Mouse (Mus musculus) hindbrain, embryonic 13.5 days (tissue): ENCODE data around the gene Acsbg1. TPM values are rescaled to one million over a fixed set of nuclear protein-coding genes. Genes with fewer than 3 reads are reported as not detected.
A peak's percentile ranks its signal among the peaks of the same experiment; 100 is the strongest.
"Not testable (repeated sequence)": the region's sequence is repeated elsewhere in the genome, so short reads cannot be mapped to it uniquely, and the experiment has no call there.

Experiments
- ATAC-seq: fragments of 200-750 bp; cut with Nextera tagmentation; 2 replicates; pipeline ENCODE4 v1.8.0; 2017; ENCODE audit warnings: moderate TSS enrichment; ENCODE audit not compliant: low FRiP score
- H3K27ac ChIP-seq: fragments of 300-500 bp; sonication (generic); 2 replicates; pipeline ENCODE4 v1.5.1; 2015; ENCODE audit warnings: inconsistent platforms, mild to moderate bottlenecking, moderate library complexity
- H3K27me3 ChIP-seq: fragments of 300-500 bp; sonication (generic); 2 replicates; pipeline ENCODE4 v1.6.1; 2015; ENCODE audit warnings: mild to moderate bottlenecking, inconsistent platforms
- H3K36me3 ChIP-seq: fragments of 300-500 bp; sonication (generic); 2 replicates; pipeline ENCODE4 v1.6.1; 2015; ENCODE audit warnings: mild to moderate bottlenecking, inconsistent platforms
- H3K4me1 ChIP-seq: fragments of 300-500 bp; sonication (generic); replicated peaks from 2 replicates; pipeline ENCODE4 v1.6.1; 2015; ENCODE audit warnings: inconsistent platforms
- H3K4me2 ChIP-seq: fragments of 300-500 bp; sonication (generic); 2 replicates; pipeline ENCODE4 v1.6.1; 2015; ENCODE audit warnings: inconsistent platforms, mild to moderate bottlenecking, moderate library complexity
- H3K4me3 ChIP-seq: fragments of 300-500 bp; sonication (generic); 2 replicates; pipeline ENCODE4 v1.5.1; 2015; ENCODE audit warnings: mild to moderate bottlenecking, inconsistent platforms
- H3K9ac ChIP-seq: fragments of 300-500 bp; sonication (generic); 2 replicates; pipeline ENCODE4 v1.6.1; 2015; ENCODE audit warnings: mild to moderate bottlenecking, inconsistent platforms
- H3K9me3 ChIP-seq: fragments of 300-500 bp; sonication (generic); 2 replicates; pipeline ENCODE4 v1.6.1; 2016; ENCODE audit warnings: inconsistent platforms
- WGBS: fragments of 180-500 bp; shearing (Covaris S2); methylation state at CpG from one replicate; pipeline ENCODE4 v1.1.7; 2015; 5-methylcytosine and 5-hydroxymethylcytosine counted together
- polyA plus RNA-seq: library from polyadenylated mRNA; unstranded; fragments of >200 nt; fragmentation: Nextera tagmentation; extraction: Ambion mirVana; gene quantifications from 2 replicates; pipeline ENCODE4 v1.2.1, GENCODE M21; 2015

Acsbg1 gene
- polyA plus RNA-seq, 1 experiment from 2014 or later, result 15.6 TPM

- peak overlapping the region; percentile 56 for H3K9ac ChIP-seq
- ATAC-seq, result not testable (repeated sequence)
- WGBS, result 5% methylated on average over 31 of the region's 31 CpGs
Measured at GRCm38 (mm10) chr9:54691241-54691805, 29.7 kb upstream of the Acsbg1 start.

GRCm38 (mm10) chr9:54690697-54691096 lies 29.0 kb upstream of the Acsbg1 start:
- not testable (repeated sequence) for H3K27ac ChIP-seq, H3K4me1 ChIP-seq, H3K9ac ChIP-seq, H3K4me3 ChIP-seq, H3K36me3 ChIP-seq, ATAC-seq, H3K4me2 ChIP-seq, H3K9me3 ChIP-seq
- H3K27me3 ChIP-seq, result peaks cover 19% of the 10 kb centered on the region
- WGBS, result 61% methylated on average over 2 of the region's 2 CpGs

More at GRCm38 (mm10) chr9:54691241-54691805, 29.7 kb upstream of the Acsbg1 start:
- peak overlapping the region; percentile 31 for H3K4me3 ChIP-seq
- peak overlapping the region; percentile 57 for H3K4me2 ChIP-seq
- H3K36me3 ChIP-seq, H3K4me1 ChIP-seq, H3K9me3 ChIP-seq, H3K27ac ChIP-seq: not testable (repeated sequence)
- peaks cover 23% of the 10 kb centered on the region for H3K27me3 ChIP-seq

- Histone ChIP-seq H3K27me3 (peaks cover 9% of the 10 kb centered on the region), H3K4me3 (no peak overlapping the region), H3K9me3 (no peaks in the 10 kb centered on the region), H3K9ac (no peak overlapping the region), H3K4me2 (no peak overlapping the region), H3K36me3 (no peaks in the 10 kb centered on the region), H3K4me1 (peaks cover 10% of the 10 kb centered on the region; the same call in 1 of the 2 replicates), H3K27ac (no peak overlapping the region)
- 71% methylated on average over 8 of the region's 8 CpGs for WGBS
- ATAC-seq, result no peak
Measured at GRCm38 (mm10) chr9:54689446-54689845, 27.8 kb upstream of the Acsbg1 start.

- no peaks in the 10 kb centered on the region for H3K36me3 ChIP-seq
- H3K27me3 ChIP-seq, result peaks cover under 1% of the 10 kb centered on the region
- H3K9ac ChIP-seq, result no peak overlapping the region
- H3K4me3 ChIP-seq, result no peak overlapping the region
- ATAC-seq, result no peak
- H3K4me1 ChIP-seq, result peaks cover 10% of the 10 kb centered on the region; the same call in 1 of the 2 replicates
- 63% methylated on average over 14 of the region's 14 CpGs for WGBS
- no peak overlapping the region for H3K4me2 ChIP-seq
- no peak overlapping the region for H3K27ac ChIP-seq
- no peaks in the 10 kb centered on the region for H3K9me3 ChIP-seq
Measured at GRCm38 (mm10) chr9:54687246-54688236, 25.9 kb upstream of the Acsbg1 start.

- H3K27me3 ChIP-seq, result no peaks in the 10 kb centered on the region
- H3K27ac ChIP-seq, result no peak overlapping the region
- H3K4me2 ChIP-seq, result no peak overlapping the region
- no peaks in the 10 kb centered on the region for H3K36me3 ChIP-seq
- no peak overlapping the region for H3K4me3 ChIP-seq
- ATAC-seq, result no peak
- H3K9ac ChIP-seq, result no peak overlapping the region
- 0 out of 2 replicates have a peak, but pooled peaks cover under 1% of the 10 kb centered on the region for H3K4me1 ChIP-seq
- H3K9me3 ChIP-seq, result no peaks in the 10 kb centered on the region
- WGBS, result 77% methylated on average over 7 of the region's 7 CpGs
Measured at GRCm38 (mm10) chr9:54683814-54684605, 22.3 kb upstream of the Acsbg1 start.

- 58% methylated on average over 2 of the region's 4 CpGs for WGBS
- no peaks in the 10 kb centered on the region for H3K4me1 ChIP-seq
- no peak for ATAC-seq
- H3K27ac ChIP-seq, result no peak overlapping the region
- no peak overlapping the region for H3K4me3 ChIP-seq
- H3K9me3 ChIP-seq, result no peaks in the 10 kb centered on the region
- no peaks in the 10 kb centered on the region for H3K27me3 ChIP-seq
- H3K4me2 ChIP-seq, result no peak overlapping the region
- H3K36me3 ChIP-seq, result no peaks in the 10 kb centered on the region
- no peak overlapping the region for H3K9ac ChIP-seq
Measured at GRCm38 (mm10) chr9:54682846-54683245, 21.2 kb upstream of the Acsbg1 start.

- WGBS, result 2% methylated on average over 14 of the region's 14 CpGs
- Histone ChIP-seq H3K27ac (no peak overlapping the region), H3K9me3 (no peaks in the 10 kb centered on the region), H3K9ac (no peak overlapping the region), H3K36me3 (no peaks in the 10 kb centered on the region), H3K27me3 (peaks cover 9% of the 10 kb centered on the region; the same call in 1 of the 2 replicates), H3K4me3 (peak overlapping the region; percentile 34), H3K4me2 (peak overlapping the region; percentile 58), H3K4me1 (no peaks in the 10 kb centered on the region)
- ATAC-seq, result peak; percentile 76; the same call in 1 of the 2 replicates
Measured at GRCm38 (mm10) chr9:54676531-54676986, 14.9 kb upstream of the Acsbg1 start.

GRCm38 (mm10) chr9:54673887-54674286 lies 12.2 kb upstream of the Acsbg1 start:
- Histone ChIP-seq H3K9me3 (no peaks in the 10 kb centered on the region), H3K27me3 (peaks cover 9% of the 10 kb centered on the region; the same call in 1 of the 2 replicates), H3K4me2 (no peak overlapping the region), H3K9ac (no peak overlapping the region), H3K36me3 (no peaks in the 10 kb centered on the region), H3K4me3 (no peak overlapping the region), H3K27ac (no peak overlapping the region), H3K4me1 (no peaks in the 10 kb centered on the region)
- 88% methylated on average over 13 of the region's 13 CpGs for WGBS
- no peak for ATAC-seq

GRCm38 (mm10) chr9:54671962-54672361 lies 10.3 kb upstream of the Acsbg1 start:
- ATAC-seq, result no peak
- no peaks in the 10 kb centered on the region for H3K9me3 ChIP-seq
- no peak overlapping the region for H3K27ac ChIP-seq
- no peak overlapping the region for H3K4me2 ChIP-seq
- WGBS, result 92% methylated on average over 3 of the region's 3 CpGs
- H3K9ac ChIP-seq, result no peak overlapping the region
- no peaks in the 10 kb centered on the region for H3K36me3 ChIP-seq
- H3K27me3 ChIP-seq, result peaks cover 2% of the 10 kb centered on the region; the same call in 1 of the 2 replicates
- no peak overlapping the region for H3K4me3 ChIP-seq
- H3K4me1 ChIP-seq, result no peaks in the 10 kb centered on the region

GRCm38 (mm10) chr9:54668455-54668854 lies 6.8 kb upstream of the Acsbg1 start:
- Histone ChIP-seq H3K36me3 (no peaks in the 10 kb centered on the region), H3K4me1 (no peaks in the 10 kb centered on the region), H3K4me3 (no peak overlapping the region), H3K9ac (no peak overlapping the region), H3K9me3 (no peaks in the 10 kb centered on the region), H3K4me2 (no peak overlapping the region), H3K27me3 (no peaks in the 10 kb centered on the region), H3K27ac (no peak overlapping the region)
- ATAC-seq, result no peak
- 55% methylated on average over 4 of the region's 4 CpGs for WGBS

- Histone ChIP-seq H3K9ac (no peak overlapping the region), H3K27me3 (no peaks in the 10 kb centered on the region), H3K27ac (no peak overlapping the region), H3K4me1 (peaks cover 15% of the 10 kb centered on the region), H3K4me3 (no peak overlapping the region), H3K4me2 (no peak overlapping the region), H3K9me3 (no peaks in the 10 kb centered on the region), H3K36me3 (no peaks in the 10 kb centered on the region)
- WGBS, result 97% methylated on average over 3 of the region's 3 CpGs
- no peak for ATAC-seq
Measured at GRCm38 (mm10) chr9:54666116-54666515, 4.4 kb upstream of the Acsbg1 start.

GRCm38 (mm10) chr9:54664358-54664757 lies 2.7 kb upstream of the Acsbg1 start:
- WGBS, result 80% methylated on average over 9 of the region's 9 CpGs
- ATAC-seq, result no peak
- H3K27me3 ChIP-seq, result no peaks in the 10 kb centered on the region
- no peak overlapping the region for H3K4me3 ChIP-seq
- H3K9me3 ChIP-seq, result no peaks in the 10 kb centered on the region
- H3K36me3 ChIP-seq, result no peaks in the 10 kb centered on the region
- H3K27ac ChIP-seq, result no peak overlapping the region
- peaks cover 16% of the 10 kb centered on the region for H3K4me1 ChIP-seq
- no peak overlapping the region for H3K4me2 ChIP-seq
- H3K9ac ChIP-seq, result no peak overlapping the region
